Mouse (Mus musculus) forebrain, embryonic 15.5 days (tissue): ENCODE measurements around the gene Ung. TPM values are rescaled to one million over a fixed set of nuclear protein-coding genes. Genes with fewer than 3 reads are reported as not detected.
A peak's percentile ranks its signal among the peaks of the same experiment; 100 is the strongest.

Source experiments
- ATAC-seq: fragments of 200-750 bp; cut with Nextera tagmentation; replicated peaks from 2 replicates; pipeline ENCODE4 v1.8.0; 2017; ENCODE audit warnings: mild to moderate bottlenecking, moderate TSS enrichment, moderate library complexity
- H3K27ac ChIP-seq: fragments of 300-500 bp; sonication (generic); replicated peaks from 2 replicates; pipeline ENCODE4 v1.5.1; 2015; ENCODE audit warnings: mild to moderate bottlenecking, inconsistent platforms
- H3K27me3 ChIP-seq: fragments of 300-500 bp; sonication (generic); 2 replicates; pipeline ENCODE4 v1.6.1; 2015; ENCODE audit warnings: inconsistent platforms
- H3K36me3 ChIP-seq: fragments of 300-500 bp; sonication (generic); 2 replicates; pipeline ENCODE4 v1.6.1; 2015; ENCODE audit warnings: mild to moderate bottlenecking, inconsistent platforms
- H3K4me1 ChIP-seq: fragments of 300-500 bp; sonication (generic); 2 replicates; pipeline ENCODE4 v1.6.1; 2015; ENCODE audit warnings: inconsistent platforms
- H3K4me2 ChIP-seq: fragments of 300-500 bp; sonication (generic); replicated peaks from 2 replicates; pipeline ENCODE4 v1.6.1; 2015; ENCODE audit warnings: mild to moderate bottlenecking, inconsistent platforms
- H3K4me3 ChIP-seq: fragments of 300-500 bp; sonication (generic); 2 replicates; pipeline ENCODE4 v1.5.1; 2015; ENCODE audit warnings: mild to moderate bottlenecking, inconsistent platforms
- H3K9ac ChIP-seq: fragments of 300-500 bp; sonication (generic); replicated peaks from 2 replicates; pipeline ENCODE4 v1.6.1; 2015; ENCODE audit warnings: mild to moderate bottlenecking, inconsistent platforms
- H3K9me3 ChIP-seq: fragments of 300-500 bp; sonication (generic); 2 replicates; pipeline ENCODE4 v1.6.1; 2016; ENCODE audit warnings: inconsistent platforms
- WGBS: fragments of 180-500 bp; shearing (Covaris S2); methylation state at CpG from one replicate; pipeline ENCODE4 v1.1.7; 2015; ENCODE audit warnings: mixed read lengths; 5-methylcytosine and 5-hydroxymethylcytosine counted together
- polyA plus RNA-seq: library from polyadenylated mRNA; unstranded; fragments of >200 nt; fragmentation: Nextera tagmentation; extraction: Ambion mirVana; gene quantifications from 2 replicates; pipeline ENCODE4 v1.2.1, GENCODE M21; 2015

Ung gene
- polyA plus RNA-seq, 1 experiment from 2014 or later, result 22.7 TPM

- Histone ChIP-seq H3K9me3 (no peaks in the 10 kb centered on the region), H3K9ac (no peak overlapping the region), H3K4me3 (no peak overlapping the region), H3K27me3 (no peaks in the 10 kb centered on the region), H3K27ac (no peak overlapping the region), H3K36me3 (peaks cover 60% of the 10 kb centered on the region), H3K4me1 (no peaks in the 10 kb centered on the region), H3K4me2 (no peak overlapping the region)
- ATAC-seq, result no peak
- WGBS, result 85% methylated on average over 5 of the region's 5 CpGs
These were observed 15.2 kb upstream of the Ung start for GRCm38 (mm10) chr5:114115030-114115429.

GRCm38 (mm10) chr5:114116586-114116985, 13.6 kb upstream of the Ung start:
- H3K4me2 ChIP-seq, result no peak overlapping the region
- peaks cover 62% of the 10 kb centered on the region for H3K36me3 ChIP-seq
- H3K27me3 ChIP-seq, result no peaks in the 10 kb centered on the region
- no peak for ATAC-seq
- H3K9me3 ChIP-seq, result no peaks in the 10 kb centered on the region
- H3K27ac ChIP-seq, result no peak overlapping the region
- no peaks in the 10 kb centered on the region for H3K4me1 ChIP-seq
- 91% methylated on average over 7 of the region's 7 CpGs for WGBS
- no peak overlapping the region for H3K9ac ChIP-seq
- no peak overlapping the region for H3K4me3 ChIP-seq

- no peak overlapping the region for H3K4me3 ChIP-seq
- H3K4me2 ChIP-seq, result no peak overlapping the region
- WGBS, result 84% methylated on average over 4 of the region's 4 CpGs
- H3K27ac ChIP-seq, result no peak overlapping the region
- H3K36me3 ChIP-seq, result peaks cover 73% of the 10 kb centered on the region
- no peak overlapping the region for H3K9ac ChIP-seq
- no peaks in the 10 kb centered on the region for H3K9me3 ChIP-seq
- no peak for ATAC-seq
- no peaks in the 10 kb centered on the region for H3K27me3 ChIP-seq
- no peaks in the 10 kb centered on the region for H3K4me1 ChIP-seq
These were observed 10.4 kb upstream of the Ung start for GRCm38 (mm10) chr5:114119806-114120205.

GRCm38 (mm10) chr5:114126008-114126407, 4.2 kb upstream of the Ung start:
- H3K4me2 ChIP-seq, result no peak overlapping the region
- no peak overlapping the region for H3K9ac ChIP-seq
- H3K27ac ChIP-seq, result no peak overlapping the region
- peaks cover 12% of the 10 kb centered on the region for H3K4me1 ChIP-seq
- WGBS, result 95% methylated on average over 3 of the region's 3 CpGs
- H3K4me3 ChIP-seq, result no peak overlapping the region
- H3K36me3 ChIP-seq, result peaks cover 38% of the 10 kb centered on the region
- no peaks in the 10 kb centered on the region for H3K9me3 ChIP-seq
- H3K27me3 ChIP-seq, result no peaks in the 10 kb centered on the region
- ATAC-seq, result no peak

- peak overlapping the region; percentile 67 for H3K4me3 ChIP-seq
- H3K27ac ChIP-seq, result no peak overlapping the region
- 90% methylated on average over 7 of the region's 7 CpGs for WGBS
- H3K9ac ChIP-seq, result no peak overlapping the region
- no peak for ATAC-seq
- peak overlapping the region; percentile 90 for H3K4me2 ChIP-seq
- no peaks in the 10 kb centered on the region for H3K27me3 ChIP-seq
- H3K4me1 ChIP-seq, result peaks cover 17% of the 10 kb centered on the region
- H3K36me3 ChIP-seq, result peaks cover 32% of the 10 kb centered on the region
- no peaks in the 10 kb centered on the region for H3K9me3 ChIP-seq
These were observed 3.5 kb upstream of the Ung start for GRCm38 (mm10) chr5:114126499-114127244.

GRCm38 (mm10) chr5:114127374-114128349, 2.5 kb upstream of the Ung start, which contains the start of gene Alkbh2:
Gene Alkbh2, minus strand, starts transcription at chr5:114128218.
- ATAC-seq, result peak; percentile 11; the same call in 1 of the 2 replicates
- peak within 1 kb of the TSS; percentile 67 for H3K4me3 ChIP-seq
- H3K9me3 ChIP-seq, result no peaks in the 10 kb centered on the region
- H3K4me1 ChIP-seq, result peaks cover 24% of the 10 kb centered on the region
- H3K27ac ChIP-seq, result peak within 1 kb of the TSS; percentile 79
- WGBS, result under 1% methylated on average over 69 of the region's 69 CpGs
- H3K4me2 ChIP-seq, result peak within 1 kb of the TSS; percentile 90
- peak within 1 kb of the TSS; percentile 75 for H3K9ac ChIP-seq
- H3K36me3 ChIP-seq, result peaks cover 22% of the 10 kb centered on the region
- no peaks in the 10 kb centered on the region for H3K27me3 ChIP-seq

- no peak for ATAC-seq
- Histone ChIP-seq H3K9me3 (no peaks in the 10 kb centered on the region), H3K36me3 (0 out of 2 replicates have a peak, but pooled peaks cover 4% of the 10 kb centered on the region), H3K27ac (no peak overlapping the region), H3K4me1 (peaks cover 24% of the 10 kb centered on the region), H3K27me3 (no peaks in the 10 kb centered on the region), H3K9ac (no peak overlapping the region), H3K4me2 (peak overlapping the region; percentile 98), H3K4me3 (peak overlapping the region; percentile 84)
- 81% methylated on average over 15 of the region's 15 CpGs for WGBS
These were observed 506 bp upstream of the Ung start for GRCm38 (mm10) chr5:114129550-114130210.

- no peaks in the 10 kb centered on the region for H3K36me3 ChIP-seq
- ATAC-seq, result peak; percentile 99
- WGBS, result under 1% methylated on average over 87 of the region's 87 CpGs
- peak overlapping the region; percentile 98 for H3K4me2 ChIP-seq
- H3K9me3 ChIP-seq, result no peaks in the 10 kb centered on the region
- H3K4me1 ChIP-seq, result peaks cover 24% of the 10 kb centered on the region
- peak overlapping the region; percentile 84 for H3K4me3 ChIP-seq
- H3K27ac ChIP-seq, result peak overlapping the region; percentile 53
- no peaks in the 10 kb centered on the region for H3K27me3 ChIP-seq
- H3K9ac ChIP-seq, result peak overlapping the region; percentile 57
These were observed 723 bp downstream of the Ung start for GRCm38 (mm10) chr5:114130698-114131520.

- Histone ChIP-seq H3K27me3 (no peaks in the 10 kb centered on the region), H3K9me3 (no peaks in the 10 kb centered on the region), H3K4me3 (peak overlapping the region; percentile 84), H3K36me3 (no peaks in the 10 kb centered on the region), H3K4me2 (peak overlapping the region; percentile 98), H3K9ac (peak overlapping the region; percentile 57), H3K4me1 (peaks cover 24% of the 10 kb centered on the region), H3K27ac (peak overlapping the region; percentile 53)
- ATAC-seq, result no peak
- under 1% methylated on average over 15 of the region's 15 CpGs for WGBS
These were observed 1.3 kb downstream of the Ung start for GRCm38 (mm10) chr5:114131521-114131840.

- 92% methylated on average over 6 of the region's 6 CpGs for WGBS
- Histone ChIP-seq H3K4me2 (no peak overlapping the region), H3K9ac (no peak overlapping the region), H3K27ac (no peak overlapping the region), H3K4me3 (no peak overlapping the region), H3K4me1 (peaks cover 16% of the 10 kb centered on the region), H3K36me3 (no peaks in the 10 kb centered on the region), H3K9me3 (no peaks in the 10 kb centered on the region), H3K27me3 (no peaks in the 10 kb centered on the region)
- no peak for ATAC-seq
These were observed 2.7 kb downstream of the Ung start for GRCm38 (mm10) chr5:114132841-114133240.

- WGBS, result 71% methylated on average over 6 of the region's 6 CpGs
- Histone ChIP-seq H3K27ac (no peak overlapping the region), H3K4me2 (no peak overlapping the region), H3K9ac (no peak overlapping the region), H3K27me3 (no peaks in the 10 kb centered on the region), H3K4me1 (peaks cover 28% of the 10 kb centered on the region), H3K4me3 (no peak overlapping the region), H3K9me3 (no peaks in the 10 kb centered on the region), H3K36me3 (no peaks in the 10 kb centered on the region)
- no peak for ATAC-seq
These were observed 3.9 kb downstream of the Ung start for GRCm38 (mm10) chr5:114134091-114134534.
